Mouse (Mus musculus) limb, embryonic 10.5 days (tissue): ENCODE results near the gene Rnf114. TPM values are rescaled to one million over a fixed set of nuclear protein-coding genes. Genes with fewer than 3 reads are reported as not detected.

Experiments
- DNase-seq: peaks from one replicate; pipeline ENCODE4 v3.0.0-alpha.2; 2017; ENCODE audit warnings: low spot score
- H3K27ac ChIP-seq: fragments of 300-500 bp; sonication (generic); 2 replicates; pipeline ENCODE4 v1.5.1; 2016; ENCODE audit warnings: mild to moderate bottlenecking
- H3K27me3 ChIP-seq: fragments of 300-500 bp; sonication (generic); 2 replicates; pipeline ENCODE4 v1.6.1; 2016; ENCODE audit warnings: low read depth, mild to moderate bottlenecking; ENCODE audit not compliant: poor library complexity, severe bottlenecking
- H3K36me3 ChIP-seq: fragments of 300-500 bp; sonication (generic); 2 replicates; pipeline ENCODE4 v1.6.1; 2016; ENCODE audit warnings: mild to moderate bottlenecking, moderate library complexity
- H3K4me1 ChIP-seq: fragments of 300-500 bp; sonication (generic); 2 replicates; pipeline ENCODE4 v1.6.1; 2016
- H3K4me3 ChIP-seq: fragments of 300-500 bp; sonication (generic); 2 replicates; pipeline ENCODE4 v1.5.1; 2016; ENCODE audit warnings: mild to moderate bottlenecking, moderate library complexity
- H3K9me3 ChIP-seq: fragments of 300-500 bp; sonication (generic); replicated peaks from 2 replicates; pipeline ENCODE4 v1.6.1; 2016; ENCODE audit warnings: mild to moderate bottlenecking
- WGBS: fragments of 180-500 bp; shearing (Covaris S2); methylation state at CpG from one replicate; pipeline ENCODE4 v1.1.7; 2016; 5-methylcytosine and 5-hydroxymethylcytosine counted together
- polyA plus RNA-seq: library from polyadenylated mRNA; unstranded; fragments of >200 nt; fragmentation: Nextera tagmentation; extraction: Ambion mirVana; gene quantifications from 2 replicates; pipeline ENCODE4 v1.2.1, GENCODE M21; 2016

Gene Rnf114
- polyA plus RNA-seq, 1 experiment from 2014 or later = 131 TPM

DNA sequence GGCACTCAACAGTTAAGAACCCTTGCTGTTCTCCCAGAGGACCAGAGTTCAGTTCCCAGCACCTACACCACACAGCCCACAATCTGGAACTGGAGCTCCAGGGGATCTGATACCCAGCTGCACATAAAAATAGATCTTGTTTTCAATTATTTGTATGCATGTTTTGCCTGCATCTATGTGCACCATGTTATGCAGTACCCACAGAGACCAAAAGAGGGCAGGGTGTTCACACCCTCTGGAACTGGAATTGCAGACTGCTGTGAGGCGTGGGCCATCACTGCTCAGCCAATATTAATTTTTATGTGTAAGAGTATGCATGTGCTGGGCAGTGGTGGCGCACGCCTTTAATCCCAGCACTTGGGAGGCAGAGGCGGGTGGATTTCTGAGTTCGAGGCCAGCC, 4.8 kb downstream of the Rnf114 start:
- H3K27ac ChIP-seq = no peak overlapping the region
- H3K4me1 ChIP-seq = peaks cover 6% of the 10 kb centered on the region
- no peaks in the 10 kb centered on the region for H3K9me3 ChIP-seq
- peak; percentile 54 for DNase-seq
- no peak overlapping the region for H3K4me3 ChIP-seq
- H3K27me3 ChIP-seq = no peaks in the 10 kb centered on the region
- peaks cover 13% of the 10 kb centered on the region for H3K36me3 ChIP-seq
- 82% methylated on average over 5 of the region's 5 CpGs for WGBS

DNA sequence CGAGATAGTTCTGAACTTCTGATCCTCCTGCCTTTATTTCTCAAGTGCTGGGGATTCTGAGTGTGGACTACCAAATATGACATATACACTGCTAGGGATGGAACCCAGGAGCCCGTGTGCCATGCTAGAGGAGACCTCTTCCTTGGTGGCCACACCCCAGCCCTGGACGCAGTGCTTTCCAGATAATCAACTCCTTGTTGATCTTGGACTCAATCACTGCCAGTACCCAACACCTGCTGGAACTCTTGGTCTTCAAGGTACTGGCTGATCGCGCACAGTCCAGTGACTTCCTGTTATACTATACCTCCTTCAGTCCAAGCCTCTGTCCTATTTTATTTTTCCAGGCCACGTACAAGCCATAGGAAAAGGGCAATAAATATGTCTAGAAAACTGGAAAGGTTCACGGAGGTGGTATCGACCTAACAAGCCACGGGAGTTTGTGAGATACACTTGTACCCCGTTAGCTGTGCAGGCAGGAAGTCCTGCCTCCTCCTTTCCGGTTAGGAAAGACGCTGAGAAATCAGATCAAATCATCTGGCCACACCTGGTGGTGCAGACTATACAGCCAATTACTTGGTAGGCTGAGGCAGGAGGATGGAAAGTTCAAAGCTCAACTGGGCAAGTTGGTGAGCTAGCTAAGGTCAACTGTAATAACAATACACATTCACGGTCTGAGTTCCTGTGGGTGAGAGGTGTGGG, 10.3 kb downstream of the Rnf114 start:
- Histone ChIP-seq H3K4me3 (peak overlapping the region; percentile 100), H3K4me1 (peaks cover 33% of the 10 kb centered on the region), H3K27ac (peak overlapping the region; percentile 98), H3K27me3 (no peaks in the 10 kb centered on the region), H3K36me3 (peaks cover 33% of the 10 kb centered on the region), H3K9me3 (no peaks in the 10 kb centered on the region)
- no peak for DNase-seq
- WGBS = 50% methylated on average over 13 of the region's 13 CpGs

- Histone ChIP-seq H3K4me3 (peak overlapping the region; percentile 100), H3K36me3 (peaks cover 40% of the 10 kb centered on the region), H3K4me1 (peaks cover 33% of the 10 kb centered on the region), H3K27me3 (no peaks in the 10 kb centered on the region), H3K9me3 (no peaks in the 10 kb centered on the region), H3K27ac (peak overlapping the region; percentile 98)
- peak; percentile 95 for DNase-seq
- WGBS = under 1% methylated on average over 77 of the region's 85 CpGs
These were observed 10.9 kb downstream of the Rnf114 start for GRCm38 (mm10) chr2:167503253-167503895.

- Histone ChIP-seq H3K4me1 (peaks cover 33% of the 10 kb centered on the region), H3K27ac (peak overlapping the region; percentile 98), H3K27me3 (no peaks in the 10 kb centered on the region), H3K9me3 (no peaks in the 10 kb centered on the region), H3K36me3 (peaks cover 45% of the 10 kb centered on the region), H3K4me3 (peak overlapping the region; percentile 100)
- 1% methylated on average over 32 of the region's 32 CpGs for WGBS
- no peak for DNase-seq
These were observed 11.5 kb downstream of the Rnf114 start for GRCm38 (mm10) chr2:167503896-167504349.

GRCm38 (mm10) chr2:167505127-167505526, 12.7 kb downstream of the Rnf114 start:
- DNase-seq = no peak
- Histone ChIP-seq H3K27me3 (no peaks in the 10 kb centered on the region), H3K27ac (no peak overlapping the region), H3K9me3 (no peaks in the 10 kb centered on the region), H3K4me1 (peaks cover 33% of the 10 kb centered on the region), H3K36me3 (peaks cover 57% of the 10 kb centered on the region), H3K4me3 (0 out of 2 replicates have a peak overlapping the region, but pooled peaks have one; percentile 100)
- 90% methylated on average over 3 of the region's 3 CpGs for WGBS

GRCm38 (mm10) chr2:167506546-167507260, 14.3 kb downstream of the Rnf114 start:
- Histone ChIP-seq H3K36me3 (peaks cover 73% of the 10 kb centered on the region), H3K4me3 (no peak overlapping the region), H3K27ac (no peak overlapping the region), H3K27me3 (no peaks in the 10 kb centered on the region), H3K9me3 (no peaks in the 10 kb centered on the region), H3K4me1 (peaks cover 33% of the 10 kb centered on the region)
- 97% methylated on average over 10 of the region's 10 CpGs for WGBS
- DNase-seq = no peak

GRCm38 (mm10) chr2:167507719-167508385, 15.4 kb downstream of the Rnf114 start:
- Histone ChIP-seq H3K4me3 (no peak overlapping the region), H3K9me3 (no peaks in the 10 kb centered on the region), H3K27ac (no peak overlapping the region), H3K4me1 (peaks cover 29% of the 10 kb centered on the region), H3K27me3 (no peaks in the 10 kb centered on the region), H3K36me3 (peaks cover 85% of the 10 kb centered on the region)
- 95% methylated on average over 3 of the region's 3 CpGs for WGBS
- DNase-seq = no peak

DNA sequence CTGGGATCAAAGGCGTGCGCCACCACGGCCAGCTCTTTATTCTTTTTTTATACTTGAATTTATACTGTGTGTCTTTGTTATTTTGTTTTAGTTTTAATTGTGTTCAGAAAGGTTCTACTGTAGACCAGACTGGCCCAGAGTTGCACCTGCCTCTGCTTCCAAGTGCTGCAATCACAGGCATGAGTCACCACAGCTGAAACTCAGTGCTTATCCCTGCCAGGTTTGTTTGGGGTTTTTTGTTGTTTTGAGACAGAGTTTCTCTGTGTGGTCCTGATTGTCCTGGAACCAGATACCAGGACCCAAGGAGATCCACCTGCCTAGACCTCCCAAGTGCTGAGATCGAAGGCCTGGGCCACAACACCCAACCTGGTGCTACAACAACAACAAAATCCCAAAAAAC, 16.1 kb downstream of the Rnf114 start:
- Histone ChIP-seq H3K27ac (no peak overlapping the region), H3K27me3 (no peaks in the 10 kb centered on the region), H3K9me3 (no peaks in the 10 kb centered on the region), H3K36me3 (peaks cover 92% of the 10 kb centered on the region), H3K4me3 (no peak overlapping the region), H3K4me1 (peaks cover 27% of the 10 kb centered on the region)
- no peak for DNase-seq
- 96% methylated on average over 4 of the region's 4 CpGs for WGBS

DNA sequence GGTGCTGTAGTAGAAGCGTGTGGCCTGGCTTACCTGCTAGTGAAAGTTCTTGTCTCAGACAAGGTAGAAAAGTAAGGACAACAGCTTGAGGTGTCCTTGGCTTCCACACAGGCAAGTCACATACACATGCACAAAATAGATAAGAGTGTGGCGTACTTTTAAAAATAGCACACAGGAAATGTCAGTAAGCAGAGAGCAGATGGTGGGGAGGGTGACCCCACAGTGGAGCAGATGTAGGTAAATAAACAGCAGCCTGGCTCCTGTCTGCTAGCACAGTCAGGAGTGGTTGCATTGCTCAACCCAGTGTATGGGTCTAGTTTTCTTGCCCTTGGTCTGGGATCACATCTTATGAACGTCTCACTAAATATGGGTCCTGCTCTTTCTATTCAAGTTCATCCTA, 18.0 kb downstream of the Rnf114 start:
- H3K9me3 ChIP-seq = no peaks in the 10 kb centered on the region
- H3K27ac ChIP-seq = no peak overlapping the region
- no peaks in the 10 kb centered on the region for H3K27me3 ChIP-seq
- H3K4me3 ChIP-seq = no peak overlapping the region
- DNase-seq = no peak
- peaks cover 11% of the 10 kb centered on the region for H3K4me1 ChIP-seq
- WGBS = 88% methylated on average over 3 of the region's 3 CpGs
- H3K36me3 ChIP-seq = peaks cover 98% of the 10 kb centered on the region

DNA sequence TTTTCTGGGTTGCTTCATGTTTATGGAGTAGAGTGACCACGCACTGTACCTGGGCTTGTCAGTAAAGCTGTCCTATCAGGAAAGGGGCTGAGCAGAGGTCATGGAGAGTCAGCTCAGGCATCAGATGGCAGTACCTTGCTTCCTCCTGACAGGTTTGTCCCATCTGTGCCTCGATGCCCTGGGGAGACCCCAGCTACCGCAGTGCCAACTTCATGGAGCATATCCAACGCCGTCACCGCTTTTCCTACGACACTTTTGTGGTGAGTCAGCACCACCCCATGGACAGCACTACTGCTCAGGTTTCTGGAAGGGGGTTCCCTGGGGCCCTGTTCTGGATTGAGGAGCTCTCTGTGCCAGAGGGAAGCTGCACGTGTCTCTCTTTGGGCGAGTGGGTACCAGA, 19.9 kb downstream of the Rnf114 start:
- no peak overlapping the region for H3K27ac ChIP-seq
- no peak for DNase-seq
- 97% methylated on average over 9 of the region's 9 CpGs for WGBS
- no peaks in the 10 kb centered on the region for H3K4me1 ChIP-seq
- H3K4me3 ChIP-seq = no peak overlapping the region
- peaks cover 100% of the 10 kb centered on the region for H3K36me3 ChIP-seq
- no peaks in the 10 kb centered on the region for H3K27me3 ChIP-seq
- no peaks in the 10 kb centered on the region for H3K9me3 ChIP-seq

- H3K27ac ChIP-seq = no peak overlapping the region
- no peak overlapping the region for H3K4me3 ChIP-seq
- DNase-seq = no peak
- no peaks in the 10 kb centered on the region for H3K4me1 ChIP-seq
- 93% methylated on average over 5 of the region's 5 CpGs for WGBS
- no peaks in the 10 kb centered on the region for H3K27me3 ChIP-seq
- H3K36me3 ChIP-seq = peaks cover 100% of the 10 kb centered on the region
- no peaks in the 10 kb centered on the region for H3K9me3 ChIP-seq
These were observed 20.5 kb downstream of the Rnf114 start for GRCm38 (mm10) chr2:167512970-167513369.

DNA sequence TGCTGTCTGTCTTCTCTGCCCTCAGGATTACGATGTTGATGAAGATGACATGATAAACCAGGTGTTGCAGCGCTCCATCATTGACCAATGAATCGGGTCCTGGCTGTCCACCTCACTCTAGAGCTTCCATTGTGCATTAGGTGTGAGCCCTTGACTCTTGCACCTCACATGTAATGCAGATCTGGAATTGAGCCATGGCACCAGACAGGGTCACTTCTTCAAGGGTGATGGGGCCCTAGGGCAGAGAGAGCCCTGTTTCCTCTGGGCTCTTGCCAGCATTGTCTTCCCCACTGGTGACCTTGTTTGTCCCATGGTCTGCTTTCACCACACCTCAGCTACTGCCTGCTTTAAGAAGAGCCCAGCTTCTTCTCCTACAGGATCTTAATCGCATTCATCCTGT, 22.2 kb downstream of the Rnf114 start:
- H3K9me3 ChIP-seq = no peaks in the 10 kb centered on the region
- no peaks in the 10 kb centered on the region for H3K27me3 ChIP-seq
- DNase-seq = no peak
- peaks cover 99% of the 10 kb centered on the region for H3K36me3 ChIP-seq
- no peak overlapping the region for H3K4me3 ChIP-seq
- H3K4me1 ChIP-seq = no peaks in the 10 kb centered on the region
- 97% methylated on average over 4 of the region's 4 CpGs for WGBS
- no peak overlapping the region for H3K27ac ChIP-seq
